Mouse (Mus musculus) testis, adult 2 months (tissue): Measurements from ENCODE around the gene Kirrel.

Experiments
- CTCF ChIP-seq: fragments of 200-500 bp; IDR thresholded peaks from 2 replicates; pipeline ENCODE4 v1.5.1; 2012; ENCODE audit warnings: low read depth, mild to moderate bottlenecking, inconsistent platforms, low read length, moderate library complexity; ENCODE audit not compliant: control insufficient read depth, insufficient read depth, insufficient replicate concordance
- POLR2A ChIP-seq: fragments of 200-500 bp; IDR thresholded peaks from 2 replicates; pipeline ENCODE4 v1.6.1; 2012; ENCODE audit warnings: low read depth, mild to moderate bottlenecking, inconsistent platforms, low read length, moderate library complexity; ENCODE audit not compliant: control insufficient read depth

DNA sequence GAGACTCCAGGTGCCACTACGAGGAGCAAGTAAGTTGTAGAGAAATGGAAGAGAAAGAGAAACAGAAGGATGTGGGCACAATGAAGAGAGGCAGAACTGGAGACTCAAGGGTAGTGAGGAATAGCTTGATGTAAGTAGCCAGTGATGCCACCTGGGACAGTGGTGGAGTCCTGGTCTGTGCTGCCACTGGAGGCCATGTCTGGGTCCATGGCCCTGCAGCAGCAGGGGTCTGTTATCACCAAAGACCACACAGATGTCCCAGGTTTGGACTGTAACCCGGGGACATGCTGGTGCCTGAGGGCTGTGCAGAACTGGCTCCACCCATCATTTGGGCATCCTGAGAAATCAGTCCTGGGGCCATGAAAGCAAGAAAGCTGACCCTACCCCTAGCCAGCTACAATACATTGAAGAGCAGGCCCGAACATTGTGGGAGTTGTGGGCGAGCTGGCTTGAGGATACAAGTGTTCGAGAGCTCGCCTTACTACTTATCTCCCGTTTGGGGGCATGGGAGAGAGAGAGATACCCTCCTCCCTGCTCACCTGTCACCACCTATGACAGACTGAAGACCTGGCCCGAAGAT, 107.1 kb downstream of the Kirrel start:
- no peak for TF ChIP-seq CTCF
- TF ChIP-seq POLR2A = no peak
